Mouse (Mus musculus) embryonic facial prominence, embryonic 11.5 days (tissue): Measurements from ENCODE around the gene Plekhm3. TPM values are rescaled to one million over a fixed set of nuclear protein-coding genes. Genes with fewer than 3 reads are reported as not detected.

Experiments
- ATAC-seq: fragments of 200-750 bp; cut with Nextera tagmentation; replicated peaks from 2 replicates; pipeline ENCODE4 v1.8.0; 2017; ENCODE audit warnings: low read depth; ENCODE audit not compliant: insufficient number of reproducible peaks, low FRiP score, low TSS enrichment
- DNase-seq: peaks from one replicate; pipeline ENCODE4 v3.0.0-alpha.2; 2015; ENCODE audit warnings: low spot score
- H3K27ac ChIP-seq: fragments of 300-500 bp; sonication (generic); replicated peaks from 2 replicates; pipeline ENCODE4 v1.5.1; 2014; ENCODE audit warnings: mild to moderate bottlenecking, low read depth, low read length, control low read depth
- H3K27me3 ChIP-seq: fragments of 300-500 bp; sonication (generic); 2 replicates; pipeline ENCODE4 v1.6.1; 2014; ENCODE audit warnings: mild to moderate bottlenecking, low read length, moderate library complexity, mixed read lengths; ENCODE audit not compliant: control insufficient read depth, insufficient read depth
- H3K36me3 ChIP-seq: fragments of 300-500 bp; sonication (generic); replicated peaks from 2 replicates; pipeline ENCODE4 v1.6.1; 2014; ENCODE audit warnings: low read depth, mild to moderate bottlenecking, low read length, moderate library complexity, mixed read lengths; ENCODE audit not compliant: control insufficient read depth, insufficient read depth
- H3K4me1 ChIP-seq: fragments of 300-500 bp; sonication (generic); 2 replicates; pipeline ENCODE4 v1.6.1; 2014; ENCODE audit warnings: low read length, mixed read lengths; ENCODE audit not compliant: control insufficient read depth, insufficient read depth
- H3K4me2 ChIP-seq: fragments of 300-500 bp; sonication (generic); 2 replicates; pipeline ENCODE4 v1.6.1; 2014; ENCODE audit warnings: low read depth, mild to moderate bottlenecking, control low read depth, low read length, moderate library complexity
- H3K4me3 ChIP-seq: fragments of 300-500 bp; sonication (generic); 2 replicates; pipeline ENCODE4 v1.5.1; 2014; ENCODE audit warnings: low read depth, low read length, control low read depth
- H3K9ac ChIP-seq: fragments of 300-500 bp; sonication (generic); replicated peaks from 2 replicates; pipeline ENCODE4 v1.6.1; 2014; ENCODE audit warnings: mild to moderate bottlenecking, control low read depth, low read length
- H3K9me3 ChIP-seq: fragments of 300-500 bp; sonication (generic); replicated peaks from 2 replicates; pipeline ENCODE4 v1.6.1; 2016; ENCODE audit warnings: mild to moderate bottlenecking, low read length, inconsistent platforms, mixed read lengths; ENCODE audit not compliant: control insufficient read depth
- WGBS: fragments of 180-500 bp; shearing (Covaris S2); extraction: QIAGEN DNeasy Blood & Tissue Kit; methylation state at CpG from one replicate; pipeline ENCODE4 v1.1.7; 2014; 5-methylcytosine and 5-hydroxymethylcytosine counted together
- polyA plus RNA-seq: library from polyadenylated mRNA; unstranded; fragments of >200 nt; fragmentation: Nextera tagmentation; extraction: Ambion mirVana; gene quantifications from 2 replicates; pipeline ENCODE4 v1.2.1, GENCODE M21; 2014

Plekhm3 gene
- polyA plus RNA-seq, 1 experiment from 2014 or later: 6.0 TPM

DNA sequence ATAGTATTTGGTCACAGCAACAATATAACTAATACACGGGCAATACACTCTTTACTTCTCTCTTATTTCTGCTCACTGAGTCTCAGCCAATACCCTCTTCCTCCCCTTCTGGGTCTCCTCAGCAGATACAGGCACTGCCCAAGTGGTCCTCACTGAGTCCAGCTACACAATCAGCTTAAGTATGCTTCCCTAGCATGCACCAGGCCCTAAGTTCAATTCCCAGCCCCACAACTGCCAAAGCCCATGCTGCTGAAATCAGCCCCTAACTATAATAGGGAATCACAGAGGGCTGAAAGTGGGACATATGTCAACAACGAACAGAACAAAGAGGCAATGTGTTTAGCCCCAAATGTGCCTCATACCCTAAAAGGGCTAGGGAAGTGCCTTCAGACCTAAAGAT, 11.9 kb downstream of the Plekhm3 start:
- 78% methylated on average over 2 of the region's 2 CpGs for WGBS
- no peaks in the 10 kb centered on the region for H3K36me3 ChIP-seq
- no peaks in the 10 kb centered on the region for H3K9me3 ChIP-seq
- H3K27ac ChIP-seq: no peak overlapping the region
- H3K4me3 ChIP-seq: no peak overlapping the region
- H3K27me3 ChIP-seq: no peaks in the 10 kb centered on the region
- H3K4me2 ChIP-seq: no peak overlapping the region
- DNase-seq (no peak), ATAC-seq (no peak)
- no peaks in the 10 kb centered on the region for H3K4me1 ChIP-seq
- no peak overlapping the region for H3K9ac ChIP-seq

DNA sequence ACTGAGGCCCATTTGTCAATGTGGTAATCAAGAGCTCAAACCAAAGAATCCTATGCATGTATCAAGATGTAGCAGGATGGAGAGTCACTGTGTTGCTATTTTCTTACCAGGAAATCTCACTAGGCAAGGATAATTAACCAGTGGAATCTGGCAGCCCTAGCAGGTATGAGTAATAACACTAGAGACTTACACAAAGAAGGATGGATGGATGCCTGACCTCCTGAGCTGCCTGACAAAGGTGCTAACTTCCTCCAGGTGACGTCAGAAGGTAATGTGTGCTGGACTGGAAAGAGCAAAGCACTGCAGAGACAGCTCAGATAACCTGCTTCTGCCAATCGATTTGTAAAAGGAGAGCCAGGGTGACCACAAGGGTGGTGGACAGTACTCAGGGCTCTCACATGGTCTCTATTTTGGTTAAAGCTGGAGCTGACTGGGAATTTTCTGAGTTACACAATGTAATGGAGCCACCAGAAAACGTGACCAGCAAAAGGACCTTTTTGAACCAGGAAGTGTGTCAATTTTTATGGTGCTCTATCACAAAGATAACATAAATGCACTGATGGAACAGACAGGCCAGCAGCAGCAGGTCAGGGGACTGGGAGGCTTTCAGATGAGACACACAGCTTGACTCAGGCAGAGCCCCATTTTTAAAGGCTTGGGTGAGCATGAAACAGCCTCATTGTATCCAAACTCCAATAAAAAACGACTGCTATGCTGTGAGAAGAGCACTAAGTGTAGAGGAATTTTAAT, 14.4 kb downstream of the Plekhm3 start:
- Histone ChIP-seq H3K4me2 (no peak overlapping the region), H3K9ac (no peak overlapping the region), H3K27me3 (no peaks in the 10 kb centered on the region), H3K9me3 (no peaks in the 10 kb centered on the region), H3K27ac (no peak overlapping the region), H3K4me1 (no peaks in the 10 kb centered on the region), H3K4me3 (no peak overlapping the region), H3K36me3 (no peaks in the 10 kb centered on the region; the same call in 1 of the 2 replicates)
- DNase-seq: no peak
- 84% methylated on average over 4 of the region's 4 CpGs for WGBS
- no peak for ATAC-seq

DNA sequence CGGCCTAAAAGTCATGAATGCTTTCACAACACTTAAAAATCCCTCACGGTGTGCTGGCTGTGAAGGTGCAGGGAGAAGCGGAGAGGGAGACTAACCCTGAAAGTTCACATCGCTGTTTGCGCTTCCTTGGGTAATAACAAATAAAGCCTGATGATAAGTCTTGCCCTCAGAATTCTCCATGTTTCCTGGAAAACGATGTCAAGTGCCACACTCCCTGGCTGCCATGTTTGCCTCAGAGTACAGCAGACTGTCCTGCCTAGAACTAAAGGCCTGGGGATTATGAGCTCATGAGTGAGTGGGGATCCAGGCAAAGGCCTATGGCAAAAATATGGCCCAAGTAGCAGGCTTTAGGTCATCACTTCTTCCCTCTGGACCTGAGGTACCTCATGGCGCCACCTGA, 17.7 kb downstream of the Plekhm3 start:
- H3K4me2 ChIP-seq: no peak overlapping the region
- no peak overlapping the region for H3K9ac ChIP-seq
- 88% methylated on average over 7 of the region's 7 CpGs for WGBS
- H3K27me3 ChIP-seq: no peaks in the 10 kb centered on the region
- DNase-seq (no peak), ATAC-seq (no peak)
- no peaks in the 10 kb centered on the region for H3K9me3 ChIP-seq
- H3K36me3 ChIP-seq: no peaks in the 10 kb centered on the region; the same call in 1 of the 2 replicates
- H3K27ac ChIP-seq: no peak overlapping the region
- no peak overlapping the region for H3K4me3 ChIP-seq
- H3K4me1 ChIP-seq: no peaks in the 10 kb centered on the region

DNA sequence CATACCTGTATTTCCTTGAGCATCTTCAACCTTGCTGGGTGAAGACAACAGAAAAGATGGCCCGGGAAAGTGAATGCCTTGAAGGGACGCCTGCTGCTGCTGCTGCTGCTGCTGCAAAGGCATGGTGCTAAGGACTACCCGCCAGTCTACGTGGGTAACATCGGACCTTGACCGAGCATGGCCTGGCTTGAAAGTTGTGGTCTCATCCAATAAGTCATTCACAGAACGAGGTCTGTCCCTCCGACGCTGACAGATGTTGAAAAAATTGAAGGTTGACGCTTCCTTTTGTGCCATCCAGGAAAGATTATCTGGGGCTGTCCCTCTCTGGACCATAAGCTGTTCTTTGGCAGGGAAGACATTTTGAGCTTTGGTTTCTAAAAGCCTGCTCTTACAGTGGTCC, 18.9 kb downstream of the Plekhm3 start:
- Histone ChIP-seq H3K36me3 (no peaks in the 10 kb centered on the region; the same call in 1 of the 2 replicates), H3K27me3 (no peaks in the 10 kb centered on the region), H3K4me1 (no peaks in the 10 kb centered on the region), H3K4me2 (no peak overlapping the region), H3K27ac (no peak overlapping the region), H3K9ac (no peak overlapping the region), H3K9me3 (no peaks in the 10 kb centered on the region), H3K4me3 (no peak overlapping the region)
- no peak for ATAC-seq
- DNase-seq: no peak
- 91% methylated on average over 10 of the region's 10 CpGs for WGBS

DNA sequence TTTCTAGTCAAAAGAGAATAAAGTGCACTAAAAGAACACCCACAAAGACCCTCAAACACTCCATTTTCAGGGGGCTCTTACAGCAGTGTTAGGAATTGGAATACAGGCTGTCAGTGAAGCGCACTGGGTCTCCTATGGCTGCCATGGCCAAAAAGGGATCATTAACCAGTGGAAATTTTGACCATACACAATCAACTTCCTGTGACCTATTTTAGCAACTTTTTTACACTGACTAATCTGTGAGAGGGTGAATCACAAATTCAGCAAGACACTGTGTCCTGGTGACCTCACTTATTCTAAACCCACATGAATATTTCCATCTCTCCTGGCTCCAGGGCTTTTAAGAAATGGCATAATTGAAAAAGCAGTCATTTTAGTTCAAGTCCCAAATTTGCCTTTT, 23.7 kb downstream of the Plekhm3 start:
- WGBS: 81% methylated on average over 1 of the region's 1 CpGs
- H3K36me3 ChIP-seq: no peaks in the 10 kb centered on the region; the same call in 1 of the 2 replicates

DNA sequence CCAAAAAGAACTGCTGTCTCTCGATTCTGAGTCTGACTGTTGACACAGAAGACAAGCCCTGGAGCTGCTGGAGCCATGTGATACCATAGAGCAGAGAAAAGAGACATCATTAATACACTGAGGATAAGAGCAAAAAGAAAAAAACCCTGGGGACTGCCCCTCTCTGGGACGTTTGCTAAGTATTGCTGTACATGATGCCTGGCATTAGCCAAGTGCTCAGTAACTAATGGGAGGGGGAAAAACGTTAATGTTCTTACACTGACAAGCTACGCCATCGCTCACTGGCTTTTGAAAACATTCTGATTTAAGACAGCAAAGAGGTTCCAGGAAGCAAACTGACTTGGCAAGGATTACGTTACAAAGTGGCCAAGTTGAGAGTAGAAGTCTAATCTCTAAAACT, 26.5 kb downstream of the Plekhm3 start:
- H3K4me1 ChIP-seq: no peaks in the 10 kb centered on the region
- no peak overlapping the region for H3K9ac ChIP-seq
- H3K4me2 ChIP-seq: no peak overlapping the region
- H3K27me3 ChIP-seq: no peaks in the 10 kb centered on the region
- DNase-seq: no peak
- H3K36me3 ChIP-seq: no peaks in the 10 kb centered on the region
- H3K4me3 ChIP-seq: no peak overlapping the region
- ATAC-seq: no peak
- no peaks in the 10 kb centered on the region for H3K9me3 ChIP-seq
- WGBS: 68% methylated on average over 6 of the region's 6 CpGs
- no peak overlapping the region for H3K27ac ChIP-seq

More for the DNA sequence above, 23.7 kb downstream of the Plekhm3 start:
- no peaks in the 10 kb centered on the region for H3K27me3 ChIP-seq
- H3K9ac ChIP-seq: no peak overlapping the region
- ATAC-seq: no peak
- H3K4me1 ChIP-seq: no peaks in the 10 kb centered on the region
- DNase-seq: no peak
- H3K4me2 ChIP-seq: no peak overlapping the region
- H3K27ac ChIP-seq: no peak overlapping the region
- H3K4me3 ChIP-seq: no peak overlapping the region
- H3K9me3 ChIP-seq: no peaks in the 10 kb centered on the region

DNA sequence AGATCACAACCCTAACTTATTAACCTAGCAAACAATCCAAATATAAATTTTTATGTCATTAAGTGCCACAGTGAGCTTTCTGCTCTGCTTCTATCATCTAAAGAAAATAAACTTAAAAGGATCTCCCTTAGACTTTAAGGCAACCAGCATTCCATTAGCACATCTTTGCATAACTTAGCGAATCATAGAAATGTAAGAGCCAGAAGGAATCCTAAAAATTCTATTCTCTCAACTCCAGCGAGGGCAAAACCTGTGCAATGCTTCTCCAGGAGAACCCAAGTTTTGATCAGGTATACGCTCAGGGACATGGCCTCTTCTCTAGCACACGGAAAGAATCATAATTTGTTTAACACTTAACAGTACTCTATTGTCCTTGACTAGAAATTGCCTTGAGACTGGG, 27.0 kb downstream of the Plekhm3 start:
- Histone ChIP-seq H3K27ac (no peak overlapping the region), H3K9me3 (no peaks in the 10 kb centered on the region), H3K4me2 (no peak overlapping the region), H3K36me3 (no peaks in the 10 kb centered on the region), H3K9ac (no peak overlapping the region), H3K4me1 (no peaks in the 10 kb centered on the region), H3K4me3 (no peak overlapping the region), H3K27me3 (no peaks in the 10 kb centered on the region)
- 82% methylated on average over 4 of the region's 4 CpGs for WGBS
- DNase-seq (no peak), ATAC-seq (no peak)

DNA sequence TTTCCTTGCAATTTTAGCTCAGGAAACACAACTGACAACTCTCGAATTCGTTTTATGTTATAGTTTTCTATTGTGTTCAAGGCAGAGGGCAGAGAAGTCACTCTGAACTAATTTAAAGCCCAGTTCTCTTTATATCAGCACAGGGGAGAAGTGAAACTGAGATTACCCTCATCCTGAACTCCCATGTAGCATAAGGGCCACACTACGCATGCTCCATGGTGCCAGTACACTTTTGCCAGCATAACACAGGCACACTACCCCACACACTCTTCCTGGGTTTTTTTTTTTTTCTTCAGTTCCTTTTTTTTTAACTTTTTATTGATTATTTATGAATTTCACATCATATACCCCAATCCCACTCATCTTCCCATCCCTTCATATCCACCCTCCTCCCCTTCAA, 28.1 kb downstream of the Plekhm3 start:
- H3K36me3 ChIP-seq: no peaks in the 10 kb centered on the region
- H3K27me3 ChIP-seq: no peaks in the 10 kb centered on the region
- H3K4me3 ChIP-seq: no peak overlapping the region
- H3K4me1 ChIP-seq: no peaks in the 10 kb centered on the region
- DNase-seq: no peak
- H3K27ac ChIP-seq: no peak overlapping the region
- H3K9ac ChIP-seq: no peak overlapping the region
- 95% methylated on average over 3 of the region's 3 CpGs for WGBS
- H3K4me2 ChIP-seq: no peak overlapping the region
- no peaks in the 10 kb centered on the region for H3K9me3 ChIP-seq
- ATAC-seq: no peak
